Mouse (Mus musculus): Measurements from ENCODE around the gene Scap. TPM values are rescaled to one million over a fixed set of nuclear protein-coding genes. Genes with fewer than 3 reads are reported as not detected.

Scap gene
- polyA plus RNA-seq (2015; fragmentation: Nextera tagmentation; extraction: Ambion mirVana): 43.6 and 43.9 TPM in 2 replicates

DNA sequence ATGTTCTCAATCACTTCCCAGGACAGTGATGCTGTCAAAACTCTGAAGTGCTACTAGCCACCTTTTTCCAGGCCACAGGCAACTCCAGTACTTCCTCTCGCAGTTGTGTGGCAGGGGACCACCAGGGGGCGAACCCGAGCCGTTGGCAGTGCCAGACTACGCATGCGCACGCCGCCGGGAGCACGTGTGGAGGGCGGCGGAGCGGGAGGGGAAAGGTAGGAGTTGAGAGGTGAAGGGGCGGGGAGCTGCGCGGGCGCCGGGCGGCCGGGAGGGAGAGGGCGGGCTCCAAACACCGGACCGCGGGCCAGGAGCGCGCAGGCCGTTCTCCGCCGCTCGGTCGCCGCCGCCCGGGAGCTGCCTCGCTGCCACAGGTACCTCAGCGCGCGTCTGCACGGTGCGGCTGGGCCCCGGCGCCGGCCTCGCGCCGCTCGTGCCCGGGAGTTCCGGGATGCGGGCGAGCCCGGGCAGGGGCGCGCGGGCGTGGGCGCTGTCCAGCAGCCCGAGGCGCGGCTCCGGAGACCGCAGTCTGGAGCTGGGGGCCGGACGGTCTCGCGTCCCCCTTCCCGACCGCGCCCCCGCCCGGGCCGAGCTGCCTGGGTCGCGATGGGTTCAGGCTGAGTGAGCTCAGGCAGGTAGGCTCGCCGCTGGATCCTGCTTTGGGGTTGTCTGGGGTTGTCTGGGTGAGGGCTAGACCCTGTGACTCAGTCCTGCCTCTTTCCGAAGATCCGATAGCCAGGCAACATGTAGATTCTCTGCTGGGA, at the start of gene Scap:
Gene Scap (plus strand): TSS at position 154 of the 761 bp plus-strand sequence.
- under 1% methylated on average over 60 of the region's 78 CpGs for WGBS

DNA sequence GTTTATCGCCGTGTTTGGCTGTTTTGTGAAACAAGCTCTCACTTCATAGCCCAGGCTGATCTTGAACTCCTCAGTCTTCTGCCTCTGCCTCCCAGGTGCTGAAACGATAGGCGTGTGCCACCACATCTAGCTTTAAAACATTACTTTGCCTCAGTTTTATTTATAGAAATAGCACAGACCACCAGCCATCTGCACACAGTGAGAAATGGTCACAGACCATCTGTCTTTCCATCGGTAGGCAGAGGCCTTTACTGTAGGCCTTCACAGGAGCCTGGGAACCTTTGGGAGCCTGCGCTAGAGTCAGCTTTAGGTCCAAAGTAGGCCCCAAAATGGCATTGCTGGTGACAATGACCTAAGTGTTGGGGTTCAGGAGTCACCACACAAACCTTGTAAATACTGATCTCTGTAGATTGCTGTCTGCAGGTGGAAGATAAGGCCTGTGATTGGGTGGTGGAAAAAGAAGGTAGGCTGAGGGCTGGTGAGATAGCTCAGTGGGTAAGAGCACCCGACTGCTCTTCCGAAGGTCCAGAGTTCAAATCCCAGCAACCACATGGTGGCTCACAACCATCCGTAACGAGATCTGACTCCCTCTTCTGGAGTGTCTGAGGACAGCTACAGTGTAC, 48.9 kb upstream of the Scap start:
- Histone ChIP-seq H3K27ac (replicated peaks) (no peak overlapping the region), H3K27me3 (no peaks in the 10 kb centered on the region), H3K4me3 (replicated peaks) (no peak overlapping the region), H3K9ac (no peak overlapping the region), H3K4me1 (no peaks in the 10 kb centered on the region), H3K9me3 (replicated peaks) (no peaks in the 10 kb centered on the region), H3K4me2 (replicated peaks) (no peak overlapping the region), H3K36me3 (no peaks in the 10 kb centered on the region)
- ATAC-seq (ENCODE audit: insufficient number of reproducible peaks, low FRiP score, low TSS enrichment, low read depth): no peak
- WGBS: 88% methylated on average over 10 of the region's 10 CpGs

More for the DNA sequence above, at the start of gene Scap:
- Histone ChIP-seq H3K9ac (peak within 1 kb of the TSS; percentile 62), H3K27ac (replicated peaks) (no peak within 1 kb of the TSS), H3K27me3 (no peaks in the 10 kb centered on the region), H3K4me3 (replicated peaks) (peak within 1 kb of the TSS; percentile 73), H3K9me3 (replicated peaks) (no peaks in the 10 kb centered on the region), H3K36me3 (no peaks in the 10 kb centered on the region), H3K4me1 (peaks cover 16% of the 10 kb centered on the region), H3K4me2 (replicated peaks) (peak within 1 kb of the TSS; percentile 75)
- ATAC-seq (ENCODE audit: insufficient number of reproducible peaks, low FRiP score, low TSS enrichment, low read depth): peak; percentile 86

- Histone ChIP-seq H3K4me1 (no peaks in the 10 kb centered on the region), H3K4me2 (replicated peaks) (no peak overlapping the region), H3K27ac (replicated peaks) (no peak overlapping the region), H3K27me3 (no peaks in the 10 kb centered on the region), H3K9ac (no peak overlapping the region), H3K4me3 (replicated peaks) (no peak overlapping the region), H3K9me3 (replicated peaks) (no peaks in the 10 kb centered on the region), H3K36me3 (no peaks in the 10 kb centered on the region)
- WGBS: 63% methylated on average over 7 of the region's 7 CpGs
- no peak for ATAC-seq (ENCODE audit: insufficient number of reproducible peaks, low FRiP score, low TSS enrichment, low read depth)
Measured at GRCm38 (mm10) chr9:110287321-110287924, 45.7 kb upstream of the Scap start.

DNA sequence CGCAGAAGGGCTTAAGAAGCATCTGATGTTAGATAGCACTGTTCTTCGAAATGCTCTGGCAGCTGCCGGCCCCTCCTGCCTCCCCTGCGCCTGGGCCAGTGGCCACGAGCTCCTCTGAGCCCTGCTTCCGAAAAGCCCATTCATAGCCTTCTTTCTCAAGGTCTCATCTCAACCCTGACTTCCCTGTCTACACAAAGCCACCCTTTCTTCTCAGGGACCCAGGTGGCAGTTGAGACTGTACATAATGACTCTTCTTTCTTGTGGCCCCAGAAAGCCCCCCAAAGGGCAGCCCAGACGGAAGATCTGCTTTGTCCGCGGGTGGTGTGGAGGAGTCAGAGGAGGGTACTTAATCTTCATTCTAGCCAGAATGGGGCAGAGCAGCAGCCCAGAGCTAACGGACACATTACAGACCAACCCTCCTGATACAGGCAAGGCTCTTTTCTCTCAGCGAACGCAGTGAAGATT, 39.8 kb upstream of the Scap start:
- Histone ChIP-seq H3K4me3 (replicated peaks) (no peak overlapping the region), H3K4me2 (replicated peaks) (no peak overlapping the region), H3K27me3 (no peaks in the 10 kb centered on the region), H3K9me3 (replicated peaks) (no peaks in the 10 kb centered on the region), H3K9ac (no peak overlapping the region), H3K27ac (replicated peaks) (no peak overlapping the region), H3K36me3 (no peaks in the 10 kb centered on the region), H3K4me1 (no peaks in the 10 kb centered on the region)
- ATAC-seq (ENCODE audit: insufficient number of reproducible peaks, low FRiP score, low TSS enrichment, low read depth): no peak
- 46% methylated on average over 12 of the region's 12 CpGs for WGBS

DNA sequence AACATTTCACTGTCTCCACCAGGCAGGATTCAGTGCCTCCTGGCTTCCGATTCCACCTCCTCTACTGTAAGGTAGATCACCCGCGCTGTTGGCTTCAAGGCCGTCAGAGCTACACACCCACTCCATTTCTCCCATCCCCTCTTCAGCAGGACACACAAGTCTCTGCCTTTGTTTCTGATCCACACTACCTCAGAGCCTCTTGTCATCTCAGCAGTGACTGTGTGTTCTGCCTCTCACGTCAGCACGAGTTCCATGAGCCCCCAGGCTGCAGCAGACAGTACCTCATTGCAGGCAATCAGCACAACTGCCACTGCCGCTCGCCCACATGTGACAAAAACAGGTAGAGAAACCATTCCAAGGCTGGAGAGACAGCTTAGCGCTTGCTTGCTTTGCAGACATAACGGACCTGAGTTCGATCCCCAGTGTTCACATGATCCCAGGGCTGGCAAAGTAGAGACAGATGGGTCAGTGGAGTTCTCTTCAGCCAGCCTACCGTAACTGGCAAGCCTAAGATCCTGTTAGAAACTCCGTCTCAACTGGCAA, 39.1 kb upstream of the Scap start:
- ATAC-seq (ENCODE audit: insufficient number of reproducible peaks, low FRiP score, low TSS enrichment, low read depth): no peak
- Histone ChIP-seq H3K27me3 (no peaks in the 10 kb centered on the region), H3K9me3 (replicated peaks) (no peaks in the 10 kb centered on the region), H3K9ac (no peak overlapping the region), H3K4me2 (replicated peaks) (no peak overlapping the region), H3K27ac (replicated peaks) (no peak overlapping the region), H3K4me1 (no peaks in the 10 kb centered on the region), H3K36me3 (no peaks in the 10 kb centered on the region), H3K4me3 (replicated peaks) (no peak overlapping the region)
- 75% methylated on average over 13 of the region's 13 CpGs for WGBS

- ATAC-seq (ENCODE audit: insufficient number of reproducible peaks, low FRiP score, low TSS enrichment, low read depth): no peak
- Histone ChIP-seq H3K9ac (no peak overlapping the region), H3K27ac (replicated peaks) (no peak overlapping the region), H3K4me3 (replicated peaks) (no peak overlapping the region), H3K36me3 (no peaks in the 10 kb centered on the region), H3K9me3 (replicated peaks) (no peaks in the 10 kb centered on the region), H3K4me2 (replicated peaks) (no peak overlapping the region), H3K27me3 (no peaks in the 10 kb centered on the region), H3K4me1 (no peaks in the 10 kb centered on the region)
- WGBS: 52% methylated on average over 3 of the region's 3 CpGs
Measured at GRCm38 (mm10) chr9:110294786-110295185, 38.3 kb upstream of the Scap start.

- 0 out of 2 replicates have a peak, but pooled peaks have one; percentile 19 for ATAC-seq (ENCODE audit: insufficient number of reproducible peaks, low FRiP score, low TSS enrichment, low read depth)
- WGBS: 4% methylated on average over 5 of the region's 5 CpGs
- no peak overlapping the region for H3K4me2 ChIP-seq (replicated peaks)
Measured at GRCm38 (mm10) chr9:110296867-110297627, 36.0 kb upstream of the Scap start.

DNA sequence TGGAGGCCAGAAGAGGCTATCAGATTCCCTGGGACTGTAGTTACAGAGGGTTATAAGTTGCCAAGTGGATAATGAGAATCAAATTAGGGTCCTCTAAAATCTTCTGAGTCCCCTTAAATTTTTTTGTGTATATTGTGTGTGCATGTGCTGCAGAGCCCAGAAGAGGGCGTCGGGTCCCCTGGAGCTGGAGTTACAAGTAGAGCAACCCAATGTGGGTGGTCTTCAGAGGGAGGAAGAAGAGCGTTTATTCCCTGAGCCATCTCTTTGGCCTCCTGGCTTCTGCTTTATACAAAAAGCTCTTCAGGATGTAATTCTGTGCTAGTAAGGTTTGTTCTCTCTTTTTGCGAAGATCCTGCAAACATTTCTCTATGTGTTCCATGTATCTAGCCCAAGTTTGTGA, 28.6 kb upstream of the Scap start:
- H3K9ac ChIP-seq: peak overlapping the region; percentile 63
- no peaks in the 10 kb centered on the region for H3K9me3 ChIP-seq (replicated peaks)
- H3K27me3 ChIP-seq: no peaks in the 10 kb centered on the region
- peaks cover 6% of the 10 kb centered on the region for H3K4me1 ChIP-seq
- peak overlapping the region; percentile 97 for H3K27ac ChIP-seq (replicated peaks)
- no peak for ATAC-seq (ENCODE audit: insufficient number of reproducible peaks, low FRiP score, low TSS enrichment, low read depth)
- H3K36me3 ChIP-seq: no peaks in the 10 kb centered on the region
- H3K4me2 ChIP-seq (replicated peaks): peak overlapping the region; percentile 74
- WGBS: 2% methylated on average over 4 of the region's 4 CpGs
- peak overlapping the region; percentile 54 for H3K4me3 ChIP-seq (replicated peaks)

More at GRCm38 (mm10) chr9:110296867-110297627, 36.0 kb upstream of the Scap start:
- Histone ChIP-seq H3K9ac (no peak overlapping the region), H3K9me3 (replicated peaks) (no peaks in the 10 kb centered on the region), H3K4me3 (replicated peaks) (no peak overlapping the region), H3K4me1 (no peaks in the 10 kb centered on the region), H3K27me3 (no peaks in the 10 kb centered on the region), H3K36me3 (no peaks in the 10 kb centered on the region), H3K27ac (replicated peaks) (no peak overlapping the region)

DNA sequence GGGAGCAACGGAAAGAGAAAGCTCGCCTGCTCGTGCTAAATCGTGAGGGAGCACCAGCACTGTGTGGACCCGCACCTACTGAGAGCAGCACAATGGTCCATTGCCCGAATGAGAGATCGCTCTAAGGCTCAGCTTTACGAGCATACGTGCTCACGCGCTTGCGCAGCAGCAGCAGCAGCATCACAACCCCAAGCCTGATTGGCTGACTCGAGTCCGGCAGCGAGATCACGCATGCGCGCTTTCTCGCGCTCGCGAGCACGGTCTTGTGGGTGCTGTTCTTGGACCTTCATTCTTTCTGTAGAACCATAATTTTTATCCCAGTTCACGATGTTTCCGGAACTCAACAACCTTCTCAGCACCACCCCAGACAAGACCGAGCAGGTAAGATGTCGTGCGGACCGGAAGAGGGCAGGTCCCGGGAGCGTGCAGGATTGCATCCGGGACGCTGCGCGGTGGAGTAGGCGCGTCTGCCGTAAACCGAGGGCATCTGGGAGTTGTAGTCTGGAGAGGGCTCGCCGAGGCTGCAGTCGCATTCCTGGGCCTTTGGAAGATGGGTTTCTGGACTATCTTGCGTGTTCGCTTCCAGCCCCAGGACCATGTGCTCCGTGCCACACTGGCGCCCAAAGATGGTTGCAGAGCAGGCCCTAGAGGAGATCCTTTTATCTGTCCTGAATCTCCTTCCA, 28.0 kb upstream of the Scap start, which contains the start of gene Elp6:
Gene Elp6 (plus strand): TSS at position 205 of the 683 bp plus-strand sequence.
- H3K9me3 ChIP-seq (replicated peaks): no peaks in the 10 kb centered on the region
- WGBS: under 1% methylated on average over 46 of the region's 46 CpGs
- peaks cover 6% of the 10 kb centered on the region for H3K4me1 ChIP-seq
- H3K9ac ChIP-seq: peak within 1 kb of the TSS; percentile 63
- ATAC-seq (ENCODE audit: insufficient number of reproducible peaks, low FRiP score, low TSS enrichment, low read depth): peak; percentile 97
- H3K4me2 ChIP-seq (replicated peaks): peak within 1 kb of the TSS; percentile 74
- H3K36me3 ChIP-seq: 0 out of 2 replicates have a peak, but pooled peaks cover 5% of the 10 kb centered on the region
- H3K4me3 ChIP-seq (replicated peaks): peak within 1 kb of the TSS; percentile 54
- peak within 1 kb of the TSS; percentile 97 for H3K27ac ChIP-seq (replicated peaks)
- no peaks in the 10 kb centered on the region for H3K27me3 ChIP-seq

GRCm38 (mm10) chr9:110306371-110306770, 26.7 kb upstream of the Scap start:
- Histone ChIP-seq H3K9ac (no peak overlapping the region), H3K36me3 (peaks cover 16% of the 10 kb centered on the region), H3K4me3 (replicated peaks) (no peak overlapping the region), H3K4me1 (peaks cover 6% of the 10 kb centered on the region), H3K9me3 (replicated peaks) (no peaks in the 10 kb centered on the region), H3K27ac (replicated peaks) (no peak overlapping the region), H3K4me2 (replicated peaks) (0 out of 2 replicates have a peak overlapping the region, but pooled peaks have one; percentile 74), H3K27me3 (no peaks in the 10 kb centered on the region)
- WGBS: 93% methylated on average over 5 of the region's 5 CpGs
- ATAC-seq (ENCODE audit: insufficient number of reproducible peaks, low FRiP score, low TSS enrichment, low read depth): no peak
